Mouse (Mus musculus): ENCODE data around the gene Nol10. TPM values are rescaled to one million over a fixed set of nuclear protein-coding genes. Genes with fewer than 3 reads are reported as not detected.
A peak's percentile ranks its signal among the peaks of the same experiment; 100 is the strongest.

Gene Nol10
- polyA plus RNA-seq (2015; fragmentation: Nextera tagmentation; extraction: Ambion mirVana) = 13.3 and 14.5 TPM in 2 replicates

DNA sequence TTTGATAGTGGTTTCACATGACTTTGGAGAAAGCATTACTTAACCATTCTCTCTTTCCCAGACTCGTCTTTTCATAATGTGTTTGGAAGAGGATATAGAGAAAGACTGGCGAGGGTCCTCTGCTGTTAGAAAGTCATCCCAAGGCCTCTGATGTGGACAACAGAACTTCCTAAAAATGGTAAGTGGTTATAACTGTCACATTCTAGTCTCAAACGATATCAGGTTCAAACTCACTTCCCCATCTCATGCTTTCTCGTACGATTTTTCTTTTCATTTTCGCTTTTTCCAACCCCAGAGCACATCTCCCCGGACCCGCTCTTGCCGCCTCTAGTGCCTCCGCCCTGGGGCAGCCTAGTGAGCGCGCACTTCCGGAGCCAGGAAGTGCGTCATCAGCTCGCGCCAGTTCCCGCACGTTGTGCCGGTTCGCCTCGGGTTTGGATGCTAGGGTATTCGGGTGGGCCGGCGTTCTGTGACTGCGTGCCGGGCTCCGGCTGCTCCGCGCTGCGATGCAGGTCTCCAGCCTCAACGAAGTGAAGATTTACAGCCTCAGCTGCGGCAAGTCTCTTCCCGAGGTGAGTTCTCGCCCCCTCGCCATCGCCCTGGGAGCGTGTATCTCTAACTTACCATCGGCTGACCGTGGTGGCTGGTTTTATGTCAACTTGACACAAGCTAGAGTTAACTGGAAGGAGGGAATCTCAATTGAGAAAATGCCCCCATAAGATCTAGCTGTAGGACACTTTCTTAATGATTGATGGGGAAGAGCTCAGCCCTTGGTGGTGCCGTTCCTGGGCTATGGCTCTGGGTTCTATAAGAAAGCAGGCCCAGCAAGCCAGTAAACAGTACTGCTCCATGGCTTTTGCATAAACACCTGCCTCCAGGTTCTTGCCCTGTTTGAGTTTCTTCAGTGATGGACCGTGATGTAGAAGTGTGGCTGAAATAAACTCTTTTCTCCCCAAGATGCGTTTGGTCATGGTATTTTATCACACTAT, at the start of gene Nol10:
Gene Nol10 (plus strand): TSS at position 411 of the 989 bp plus-strand sequence.
- Histone ChIP-seq H3K27ac (ENCODE audit: low read length) (peak within 1 kb of the TSS; percentile 20; the same call in 1 of the 2 replicates), H3K4me1 (ENCODE audit: control insufficient read depth, insufficient read depth, low read length) (peaks cover 12% of the 10 kb centered on the region), H3K36me3 (ENCODE audit: control insufficient read depth, insufficient read depth, low read length) (no peaks in the 10 kb centered on the region), H3K27me3 (replicated peaks; ENCODE audit: control insufficient read depth, insufficient read depth, low read length) (no peaks in the 10 kb centered on the region), H3K4me3 (ENCODE audit: low read length) (peak within 1 kb of the TSS; percentile 79), H3K4me2 (ENCODE audit: low read depth, low read length) (peak within 1 kb of the TSS; percentile 92), H3K9me3 (ENCODE audit: control insufficient read depth, low read length) (no peaks in the 10 kb centered on the region), H3K9ac (ENCODE audit: low read depth, low read length) (peak within 1 kb of the TSS; percentile 77)
- ATAC-seq = peak; percentile 98
- under 1% methylated on average over 42 of the region's 42 CpGs for WGBS

DNA sequence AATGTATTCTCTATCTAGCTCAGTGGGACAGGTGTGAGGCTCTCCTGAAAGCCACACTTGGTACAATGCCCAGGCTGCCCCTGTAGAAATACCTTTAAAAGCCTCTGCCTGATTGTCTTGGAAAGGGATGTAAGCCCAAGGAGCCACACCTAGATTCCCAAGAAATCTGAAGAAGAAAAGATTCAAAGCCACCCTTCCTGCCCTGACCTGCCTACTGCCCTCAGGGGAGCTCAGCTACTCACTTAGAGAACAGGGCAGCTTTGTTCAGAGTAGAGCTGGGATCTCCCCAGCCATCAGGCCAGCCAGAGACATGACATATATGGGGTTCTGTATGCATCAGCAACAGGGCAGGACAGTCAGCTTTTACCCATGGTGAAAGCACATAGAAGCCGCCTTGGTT, 48.4 kb upstream of the Nol10 start:
- Histone ChIP-seq H3K9ac (ENCODE audit: low read depth, low read length) (no peak overlapping the region), H3K9me3 (ENCODE audit: control insufficient read depth, low read length) (no peaks in the 10 kb centered on the region), H3K36me3 (ENCODE audit: control insufficient read depth, insufficient read depth, low read length) (no peaks in the 10 kb centered on the region), H3K4me1 (ENCODE audit: control insufficient read depth, insufficient read depth, low read length) (no peaks in the 10 kb centered on the region), H3K27me3 (replicated peaks; ENCODE audit: control insufficient read depth, insufficient read depth, low read length) (no peaks in the 10 kb centered on the region), H3K4me3 (ENCODE audit: low read length) (no peak overlapping the region), H3K27ac (ENCODE audit: low read length) (no peak overlapping the region), H3K4me2 (ENCODE audit: low read depth, low read length) (no peak overlapping the region)
- no peak for ATAC-seq
- 90% methylated on average over 1 of the region's 1 CpGs for WGBS

DNA sequence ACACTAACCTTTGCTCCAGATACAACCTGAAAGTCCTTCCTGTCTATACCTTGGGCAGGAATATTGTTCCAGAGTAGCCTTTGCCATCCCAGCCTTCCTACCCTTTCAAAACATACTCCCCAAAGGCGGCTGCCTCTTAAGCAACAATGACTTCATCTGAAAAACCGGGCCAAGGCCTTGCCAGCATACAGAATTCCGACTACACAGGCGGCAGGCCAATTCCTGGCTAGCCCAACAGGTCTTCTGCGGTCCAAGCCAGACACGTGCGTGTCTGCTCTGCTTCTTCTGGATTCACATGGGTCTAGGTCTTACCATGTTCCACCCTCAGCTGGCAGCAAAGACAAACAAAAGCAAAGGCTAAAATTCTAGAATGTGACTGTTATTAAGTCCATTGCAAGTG, 42.8 kb upstream of the Nol10 start:
- WGBS = 88% methylated on average over 7 of the region's 7 CpGs
- H3K4me3 ChIP-seq (ENCODE audit: low read length) = no peak overlapping the region
- H3K4me2 ChIP-seq (ENCODE audit: low read depth, low read length) = no peak overlapping the region
- H3K4me1 ChIP-seq (ENCODE audit: control insufficient read depth, insufficient read depth, low read length) = no peaks in the 10 kb centered on the region
- H3K27me3 ChIP-seq (replicated peaks; ENCODE audit: control insufficient read depth, insufficient read depth, low read length) = no peaks in the 10 kb centered on the region
- H3K36me3 ChIP-seq (ENCODE audit: control insufficient read depth, insufficient read depth, low read length) = no peaks in the 10 kb centered on the region
- H3K9ac ChIP-seq (ENCODE audit: low read depth, low read length) = no peak overlapping the region
- no peak overlapping the region for H3K27ac ChIP-seq (ENCODE audit: low read length)
- ATAC-seq = no peak
- no peaks in the 10 kb centered on the region for H3K9me3 ChIP-seq (ENCODE audit: control insufficient read depth, low read length)

DNA sequence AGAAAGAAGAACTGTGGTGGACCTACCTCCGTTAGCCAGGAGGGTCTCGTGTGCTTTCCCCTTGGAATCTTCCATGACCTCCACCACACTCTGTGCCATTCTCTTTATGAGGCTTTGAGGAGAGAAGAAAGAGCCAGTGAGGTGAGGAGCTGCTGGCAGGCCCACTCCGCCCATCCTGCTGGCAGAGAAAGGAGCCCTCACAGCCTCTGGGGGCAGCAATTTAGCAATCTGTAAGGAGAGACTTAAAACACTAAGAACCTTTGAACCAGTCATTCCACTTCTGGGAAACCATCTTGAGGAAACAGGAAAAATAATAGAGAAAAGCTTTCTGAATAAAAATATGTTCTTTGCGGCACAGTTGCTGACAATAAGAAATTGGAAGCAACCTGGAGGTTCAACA, 40.0 kb upstream of the Nol10 start:
- H3K9me3 ChIP-seq (ENCODE audit: control insufficient read depth, low read length) = no peaks in the 10 kb centered on the region
- no peaks in the 10 kb centered on the region for H3K4me1 ChIP-seq (ENCODE audit: control insufficient read depth, insufficient read depth, low read length)
- ATAC-seq = no peak
- no peak overlapping the region for H3K27ac ChIP-seq (ENCODE audit: low read length)
- H3K4me3 ChIP-seq (ENCODE audit: low read length) = no peak overlapping the region
- 54% methylated on average over 4 of the region's 4 CpGs for WGBS
- no peak overlapping the region for H3K4me2 ChIP-seq (ENCODE audit: low read depth, low read length)
- H3K36me3 ChIP-seq (ENCODE audit: control insufficient read depth, insufficient read depth, low read length) = no peaks in the 10 kb centered on the region
- H3K9ac ChIP-seq (ENCODE audit: low read depth, low read length) = no peak overlapping the region
- no peaks in the 10 kb centered on the region for H3K27me3 ChIP-seq (replicated peaks; ENCODE audit: control insufficient read depth, insufficient read depth, low read length)

DNA sequence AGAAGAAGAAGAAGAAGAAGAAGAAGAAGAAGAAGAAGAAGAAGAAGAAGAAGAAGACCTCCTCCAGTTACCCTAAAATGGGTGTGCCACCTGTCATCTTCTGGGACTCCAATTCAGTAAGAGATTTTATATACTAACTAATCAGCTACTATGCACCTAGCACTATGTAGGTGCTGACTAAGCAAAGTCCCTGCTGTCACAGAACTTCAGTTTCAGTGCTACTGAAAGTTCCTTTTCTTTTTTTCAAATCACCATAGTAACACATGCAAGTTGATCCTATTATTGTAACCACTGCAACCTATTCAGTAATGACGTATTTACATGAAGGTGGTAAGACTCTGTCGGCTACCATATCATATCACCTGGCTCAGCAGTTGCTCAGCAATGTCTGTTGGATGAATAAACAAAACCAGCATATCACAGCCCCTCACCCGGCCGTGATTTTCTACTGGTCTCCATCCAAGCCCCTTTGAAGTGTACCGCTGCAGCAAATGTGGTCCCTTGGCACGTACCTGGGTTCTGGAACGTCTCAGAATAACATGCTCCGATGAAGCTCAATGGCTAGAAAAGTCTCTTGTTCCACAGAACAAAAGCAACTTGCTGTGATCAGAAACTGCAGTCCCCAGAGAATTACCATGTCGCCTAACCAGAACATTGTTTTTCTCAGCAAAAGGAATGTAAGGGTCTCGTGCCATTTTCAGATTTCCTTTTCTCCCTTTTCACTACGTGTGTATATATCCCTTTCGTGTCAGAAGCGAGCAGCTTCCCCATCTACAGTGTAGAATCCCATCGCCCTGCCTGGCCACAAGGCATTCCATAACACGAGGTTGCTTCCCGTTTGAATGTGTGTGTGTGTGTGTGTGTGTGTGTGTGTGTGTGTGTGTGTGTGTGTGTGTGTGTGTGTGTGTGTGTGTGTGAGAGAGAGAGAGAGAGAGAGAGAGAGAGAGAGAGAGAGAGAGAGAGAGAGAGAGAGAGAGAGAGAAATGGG, 37.1 kb upstream of the Nol10 start:
- H3K36me3 ChIP-seq (ENCODE audit: control insufficient read depth, insufficient read depth, low read length) = no peaks in the 10 kb centered on the region
- ATAC-seq = no peak
- WGBS = 64% methylated on average over 16 of the region's 16 CpGs
- H3K4me1 ChIP-seq (ENCODE audit: control insufficient read depth, insufficient read depth, low read length) = no peaks in the 10 kb centered on the region
- no peak overlapping the region for H3K9ac ChIP-seq (ENCODE audit: low read depth, low read length)
- H3K27me3 ChIP-seq (replicated peaks; ENCODE audit: control insufficient read depth, insufficient read depth, low read length) = no peaks in the 10 kb centered on the region
- no peaks in the 10 kb centered on the region for H3K9me3 ChIP-seq (ENCODE audit: control insufficient read depth, low read length)
- H3K4me3 ChIP-seq (ENCODE audit: low read length) = no peak overlapping the region
- no peak overlapping the region for H3K27ac ChIP-seq (ENCODE audit: low read length)
- H3K4me2 ChIP-seq (ENCODE audit: low read depth, low read length) = no peak overlapping the region

DNA sequence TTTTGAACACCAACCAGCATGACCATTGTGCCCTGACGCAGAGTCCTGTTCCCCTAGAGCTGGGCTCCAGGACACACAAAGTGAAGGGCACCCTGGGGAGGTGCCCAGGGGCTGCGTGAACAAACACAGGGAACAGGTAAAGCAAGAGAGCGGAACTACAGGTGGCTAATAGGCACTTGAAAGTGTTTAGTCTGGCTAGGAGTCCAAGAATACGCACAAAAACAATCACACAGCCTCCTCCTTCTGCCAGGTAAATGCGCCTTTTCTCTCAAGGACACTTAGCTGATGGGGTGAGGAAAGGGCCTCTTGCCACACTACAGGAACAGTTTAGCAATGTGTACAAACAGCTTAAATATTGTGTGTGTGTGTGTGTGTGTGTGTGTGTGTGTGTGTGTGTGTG, 32.2 kb upstream of the Nol10 start:
- no peak overlapping the region for H3K4me2 ChIP-seq (ENCODE audit: low read depth, low read length)
- no peak overlapping the region for H3K4me3 ChIP-seq (ENCODE audit: low read length)
- no peak for ATAC-seq
- H3K27me3 ChIP-seq (replicated peaks; ENCODE audit: control insufficient read depth, insufficient read depth, low read length) = no peaks in the 10 kb centered on the region
- no peaks in the 10 kb centered on the region for H3K9me3 ChIP-seq (ENCODE audit: control insufficient read depth, low read length)
- no peaks in the 10 kb centered on the region for H3K4me1 ChIP-seq (ENCODE audit: control insufficient read depth, insufficient read depth, low read length)
- no peak overlapping the region for H3K9ac ChIP-seq (ENCODE audit: low read depth, low read length)
- 87% methylated on average over 5 of the region's 5 CpGs for WGBS
- no peak overlapping the region for H3K27ac ChIP-seq (ENCODE audit: low read length)
- H3K36me3 ChIP-seq (ENCODE audit: control insufficient read depth, insufficient read depth, low read length) = no peaks in the 10 kb centered on the region

DNA sequence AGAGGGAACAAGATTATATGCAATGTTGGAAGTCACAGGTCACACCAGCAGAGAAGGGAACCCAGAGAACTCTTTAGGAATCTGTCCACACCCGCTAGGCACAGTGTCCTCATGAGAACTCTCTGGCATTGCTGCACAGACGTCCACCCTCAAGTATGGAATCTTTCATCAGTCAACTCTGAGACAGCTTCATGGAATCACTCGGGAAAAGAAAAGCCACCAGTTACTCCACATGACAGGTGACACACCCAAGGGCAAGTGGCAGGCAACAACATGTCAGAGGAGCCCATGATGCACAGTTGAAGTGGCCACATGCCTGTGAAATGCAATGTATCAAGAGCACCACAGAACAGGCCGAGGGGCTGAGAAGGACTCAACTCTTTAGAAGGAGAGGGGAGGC, 30.3 kb upstream of the Nol10 start:
- 62% methylated on average over 4 of the region's 4 CpGs for WGBS
- peaks cover 3% of the 10 kb centered on the region; the same call in 1 of the 2 replicates for H3K27me3 ChIP-seq (replicated peaks; ENCODE audit: control insufficient read depth, insufficient read depth, low read length)

DNA sequence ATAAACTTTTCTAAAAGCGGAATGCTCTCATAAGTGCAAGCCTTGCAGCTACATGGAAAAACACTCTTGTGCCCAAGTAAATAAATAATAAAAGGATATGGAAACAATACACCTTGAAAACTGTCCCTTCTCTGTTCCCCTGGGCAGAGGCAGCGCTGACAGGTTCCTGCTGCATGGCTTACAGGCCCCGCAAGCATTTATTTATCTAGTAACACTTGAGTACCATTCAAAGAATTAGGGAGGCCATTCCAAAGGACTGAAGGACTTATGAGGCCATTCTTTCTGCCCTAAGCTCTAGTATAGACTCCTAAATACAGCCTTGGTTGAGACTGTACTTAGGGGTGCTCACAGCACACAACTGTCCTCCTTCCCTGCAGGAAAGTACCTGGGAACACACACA, 29.8 kb upstream of the Nol10 start:
- Histone ChIP-seq H3K4me1 (ENCODE audit: control insufficient read depth, insufficient read depth, low read length) (no peaks in the 10 kb centered on the region), H3K9ac (ENCODE audit: low read depth, low read length) (no peak overlapping the region), H3K27ac (ENCODE audit: low read length) (no peak overlapping the region), H3K27me3 (replicated peaks; ENCODE audit: control insufficient read depth, insufficient read depth, low read length) (peaks cover 7% of the 10 kb centered on the region; the same call in 1 of the 2 replicates), H3K9me3 (ENCODE audit: control insufficient read depth, low read length) (no peaks in the 10 kb centered on the region), H3K4me2 (ENCODE audit: low read depth, low read length) (no peak overlapping the region), H3K36me3 (ENCODE audit: control insufficient read depth, insufficient read depth, low read length) (no peaks in the 10 kb centered on the region), H3K4me3 (ENCODE audit: low read length) (no peak overlapping the region)
- WGBS = 74% methylated on average over 3 of the region's 3 CpGs
- ATAC-seq = no peak

More for the DNA sequence above, 30.3 kb upstream of the Nol10 start:
- Histone ChIP-seq H3K9ac (ENCODE audit: low read depth, low read length) (no peak overlapping the region), H3K9me3 (ENCODE audit: control insufficient read depth, low read length) (no peaks in the 10 kb centered on the region), H3K4me1 (ENCODE audit: control insufficient read depth, insufficient read depth, low read length) (no peaks in the 10 kb centered on the region), H3K36me3 (ENCODE audit: control insufficient read depth, insufficient read depth, low read length) (no peaks in the 10 kb centered on the region), H3K4me2 (ENCODE audit: low read depth, low read length) (no peak overlapping the region), H3K27ac (ENCODE audit: low read length) (no peak overlapping the region), H3K4me3 (ENCODE audit: low read length) (no peak overlapping the region)
- ATAC-seq = no peak

All from intestine, embryonic 16.5 days (tissue).